Mouse (Mus musculus) kidney, adult 2 months (tissue): Measurements from ENCODE around the gene Asgr2. TPM values are rescaled to one million over a fixed set of nuclear protein-coding genes. Genes with fewer than 3 reads are reported as not detected.
"Not testable (repeated sequence)": the region's sequence is repeated elsewhere in the genome, so short reads cannot be mapped to it uniquely, and the experiment has no call there.

Experiments used
- DNase-seq: peaks from one replicate; pipeline ENCODE4 v3.0.0; 2021
- H3K27ac ChIP-seq: fragments of 200-500 bp; 2 replicates; pipeline ENCODE4 v1.5.1; 2012; ENCODE audit warnings: low read depth, low read length, control low read depth, inconsistent platforms; ENCODE audit not compliant: insufficient read depth
- H3K27me3 ChIP-seq: fragments of 200-500 bp; replicated peaks from 2 replicates; pipeline ENCODE4 v1.6.1; 2012; ENCODE audit warnings: mild to moderate bottlenecking, moderate library complexity, low read length, inconsistent platforms; ENCODE audit not compliant: control insufficient read depth, insufficient read depth
- H3K36me3 ChIP-seq: fragments of 200-500 bp; 2 replicates; pipeline ENCODE4 v1.6.1; 2012; ENCODE audit warnings: mild to moderate bottlenecking, moderate library complexity, low read length, inconsistent platforms; ENCODE audit not compliant: control insufficient read depth, insufficient read depth
- H3K4me1 ChIP-seq: fragments of 200-500 bp; 2 replicates; pipeline ENCODE4 v1.6.1; 2011; ENCODE audit warnings: low read length; ENCODE audit not compliant: control insufficient read depth, insufficient read depth
- H3K4me3 ChIP-seq: fragments of 200-500 bp; 2 replicates; pipeline ENCODE4 v1.5.1; 2011; ENCODE audit warnings: mild to moderate bottlenecking, low read depth, low read length, control low read depth; ENCODE audit not compliant: insufficient read depth
- CTCF ChIP-seq: fragments of 200-500 bp; conservative IDR thresholded peaks from 2 replicates; pipeline ENCODE4 v1.5.1; 2011; ENCODE audit warnings: low read depth, mild to moderate bottlenecking, control low read depth, low read length, moderate library complexity, mixed read lengths; ENCODE audit not compliant: insufficient read depth, insufficient read length
- POLR2A ChIP-seq: fragments of 200-500 bp; IDR thresholded peaks from one replicate; pipeline ENCODE4 v1.6.1; 2011; ENCODE audit warnings: low read depth, low read length, control low read depth
- WGBS: fragments of 180-500 bp; shearing (Covaris S2); methylation state at CpG from one replicate; pipeline ENCODE4 v1.1.7; 2018; 5-methylcytosine and 5-hydroxymethylcytosine counted together
- polyA plus RNA-seq: library from polyadenylated mRNA; depleted of rRNA; stranded (reverse); fragments of >200 nt; gene quantifications from 2 replicates; pipeline ENCODE4 v1.2.3, GENCODE M21; 2012

Gene Asgr2
- polyA plus RNA-seq, 1 experiment, result 0.41 TPM

GRCm38 (mm10) chr11:70055618-70056214 is 36.7 kb upstream of the Asgr2 start:
- Histone ChIP-seq H3K4me3 (no peak overlapping the region), H3K27ac (no peak overlapping the region), H3K27me3 (no peaks in the 10 kb centered on the region), H3K36me3 (no peaks in the 10 kb centered on the region), H3K4me1 (no peaks in the 10 kb centered on the region; the same call in 1 of the 2 replicates)
- peak; percentile 70 for DNase-seq
- 25% methylated on average over 18 of the region's 18 CpGs for WGBS
- TF ChIP-seq CTCF (peak; percentile 95), POLR2A (no peak)

- Histone ChIP-seq H3K4me3 (no peak overlapping the region), H3K36me3 (no peaks in the 10 kb centered on the region), H3K27me3 (no peaks in the 10 kb centered on the region), H3K4me1 (no peaks in the 10 kb centered on the region; the same call in 1 of the 2 replicates), H3K27ac (no peak overlapping the region)
- DNase-seq, result peak; percentile 80
- 62% methylated on average over 9 of the region's 9 CpGs for WGBS
- TF ChIP-seq CTCF (no peak), POLR2A (no peak)
Measured at GRCm38 (mm10) chr11:70057805-70058204, 34.6 kb upstream of the Asgr2 start.

GRCm38 (mm10) chr11:70059930-70060329 is 32.5 kb upstream of the Asgr2 start:
- H3K36me3 ChIP-seq, result no peaks in the 10 kb centered on the region
- no peaks in the 10 kb centered on the region for H3K4me1 ChIP-seq
- TF ChIP-seq POLR2A, result no peak
- TF ChIP-seq CTCF, result no peak
- no peaks in the 10 kb centered on the region for H3K27me3 ChIP-seq
- H3K4me3 ChIP-seq, result no peak overlapping the region
- DNase-seq, result no peak
- 60% methylated on average over 6 of the region's 6 CpGs for WGBS
- H3K27ac ChIP-seq, result no peak overlapping the region

GRCm38 (mm10) chr11:70063053-70063452 is 29.4 kb upstream of the Asgr2 start:
- no peaks in the 10 kb centered on the region for H3K27me3 ChIP-seq
- DNase-seq, result no peak
- H3K4me1 ChIP-seq, result no peaks in the 10 kb centered on the region; the same call in 1 of the 2 replicates
- H3K36me3 ChIP-seq, result no peaks in the 10 kb centered on the region
- TF ChIP-seq POLR2A (no peak), CTCF (no peak)
- H3K27ac ChIP-seq, result no peak overlapping the region
- 69% methylated on average over 3 of the region's 3 CpGs for WGBS
- H3K4me3 ChIP-seq, result no peak overlapping the region

GRCm38 (mm10) chr11:70066701-70067100 is 25.7 kb upstream of the Asgr2 start:
- DNase-seq, result no peak
- Histone ChIP-seq H3K4me1 (no peaks in the 10 kb centered on the region; the same call in 1 of the 2 replicates), H3K4me3 (no peak overlapping the region), H3K36me3 (no peaks in the 10 kb centered on the region), H3K27me3 (no peaks in the 10 kb centered on the region), H3K27ac (no peak overlapping the region)
- TF ChIP-seq POLR2A (no peak), CTCF (no peak)
- WGBS, result 53% methylated on average over 4 of the region's 4 CpGs

- no peak for TF ChIP-seq POLR2A
- no peak for TF ChIP-seq CTCF
- H3K27me3 ChIP-seq, result no peaks in the 10 kb centered on the region
Measured at GRCm38 (mm10) chr11:70068245-70068644, 24.2 kb upstream of the Asgr2 start.

GRCm38 (mm10) chr11:70070057-70070456 is 22.4 kb upstream of the Asgr2 start:
- peak; percentile 33 for DNase-seq
- no peak for TF ChIP-seq CTCF
- TF ChIP-seq POLR2A, result no peak
- 39% methylated on average over 6 of the region's 6 CpGs for WGBS
- no peaks in the 10 kb centered on the region for H3K36me3 ChIP-seq
- H3K27ac ChIP-seq, result peak overlapping the region; percentile 33; the same call in 1 of the 2 replicates
- H3K4me3 ChIP-seq, result no peak overlapping the region
- H3K27me3 ChIP-seq, result no peaks in the 10 kb centered on the region
- H3K4me1 ChIP-seq, result no peaks in the 10 kb centered on the region; the same call in 1 of the 2 replicates

More at GRCm38 (mm10) chr11:70068245-70068644, 24.2 kb upstream of the Asgr2 start:
- H3K27ac ChIP-seq, result no peak overlapping the region
- WGBS, result 63% methylated on average over 3 of the region's 3 CpGs
- no peak overlapping the region for H3K4me3 ChIP-seq
- no peak for DNase-seq
- H3K36me3 ChIP-seq, result no peaks in the 10 kb centered on the region
- H3K4me1 ChIP-seq, result no peaks in the 10 kb centered on the region; the same call in 1 of the 2 replicates

- not testable (repeated sequence) for H3K4me1 ChIP-seq, H3K27me3 ChIP-seq, H3K36me3 ChIP-seq, H3K27ac ChIP-seq, H3K4me3 ChIP-seq, DNase-seq
- WGBS, result 58% methylated on average over 3 of the region's 3 CpGs
Measured at GRCm38 (mm10) chr11:70070603-70071002, 21.8 kb upstream of the Asgr2 start.
